Mouse (Mus musculus) embryonic facial prominence, embryonic 11.5 days (tissue): Measurements from ENCODE around the gene Hsp90ab1. TPM values are rescaled to one million over a fixed set of nuclear protein-coding genes. Genes with fewer than 3 reads are reported as not detected.

Experiments used
- ATAC-seq: fragments of 200-750 bp; cut with Nextera tagmentation; replicated peaks from 2 replicates; pipeline ENCODE4 v1.8.0; 2017; ENCODE audit warnings: low read depth; ENCODE audit not compliant: insufficient number of reproducible peaks, low FRiP score, low TSS enrichment
- DNase-seq: peaks from one replicate; pipeline ENCODE4 v3.0.0-alpha.2; 2015; ENCODE audit warnings: low spot score
- H3K27ac ChIP-seq: fragments of 300-500 bp; sonication (generic); replicated peaks from 2 replicates; pipeline ENCODE4 v1.5.1; 2014; ENCODE audit warnings: mild to moderate bottlenecking, low read depth, low read length, control low read depth
- H3K27me3 ChIP-seq: fragments of 300-500 bp; sonication (generic); 2 replicates; pipeline ENCODE4 v1.6.1; 2014; ENCODE audit warnings: mild to moderate bottlenecking, low read length, moderate library complexity, mixed read lengths; ENCODE audit not compliant: control insufficient read depth, insufficient read depth
- H3K36me3 ChIP-seq: fragments of 300-500 bp; sonication (generic); replicated peaks from 2 replicates; pipeline ENCODE4 v1.6.1; 2014; ENCODE audit warnings: low read depth, mild to moderate bottlenecking, low read length, moderate library complexity, mixed read lengths; ENCODE audit not compliant: control insufficient read depth, insufficient read depth
- H3K4me1 ChIP-seq: fragments of 300-500 bp; sonication (generic); 2 replicates; pipeline ENCODE4 v1.6.1; 2014; ENCODE audit warnings: low read length, mixed read lengths; ENCODE audit not compliant: control insufficient read depth, insufficient read depth
- H3K4me2 ChIP-seq: fragments of 300-500 bp; sonication (generic); 2 replicates; pipeline ENCODE4 v1.6.1; 2014; ENCODE audit warnings: low read depth, mild to moderate bottlenecking, control low read depth, low read length, moderate library complexity
- H3K4me3 ChIP-seq: fragments of 300-500 bp; sonication (generic); 2 replicates; pipeline ENCODE4 v1.5.1; 2014; ENCODE audit warnings: low read depth, low read length, control low read depth
- H3K9ac ChIP-seq: fragments of 300-500 bp; sonication (generic); replicated peaks from 2 replicates; pipeline ENCODE4 v1.6.1; 2014; ENCODE audit warnings: mild to moderate bottlenecking, control low read depth, low read length
- H3K9me3 ChIP-seq: fragments of 300-500 bp; sonication (generic); replicated peaks from 2 replicates; pipeline ENCODE4 v1.6.1; 2016; ENCODE audit warnings: mild to moderate bottlenecking, low read length, inconsistent platforms, mixed read lengths; ENCODE audit not compliant: control insufficient read depth
- WGBS: fragments of 180-500 bp; shearing (Covaris S2); extraction: QIAGEN DNeasy Blood & Tissue Kit; methylation state at CpG from one replicate; pipeline ENCODE4 v1.1.7; 2014; 5-methylcytosine and 5-hydroxymethylcytosine counted together
- polyA plus RNA-seq: library from polyadenylated mRNA; unstranded; fragments of >200 nt; fragmentation: Nextera tagmentation; extraction: Ambion mirVana; gene quantifications from 2 replicates; pipeline ENCODE4 v1.2.1, GENCODE M21; 2014

Hsp90ab1 gene
- polyA plus RNA-seq, 1 experiment from 2014 or later: 1,660 TPM

DNA sequence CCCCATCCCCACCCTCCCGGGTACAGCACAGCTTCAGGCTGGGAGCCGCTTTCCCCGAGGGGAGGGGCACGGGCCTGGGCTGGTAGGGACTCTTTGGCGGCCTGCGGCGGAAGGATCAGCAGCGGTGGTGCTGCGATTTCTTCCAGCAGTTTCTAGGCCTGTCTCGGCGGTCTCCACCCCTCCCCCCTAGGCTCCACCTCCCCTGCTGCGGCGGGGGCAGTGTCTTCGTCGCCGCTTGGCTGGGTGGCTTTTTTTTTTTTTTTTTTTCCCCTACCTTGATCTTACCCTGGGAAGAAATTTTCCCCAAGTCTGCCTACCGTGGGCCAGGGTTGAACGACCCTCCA, 681 bp upstream of the Hsp90ab1 start:
- under 1% methylated on average over 18 of the region's 18 CpGs for WGBS
- Histone ChIP-seq H3K4me2 (peak overlapping the region; percentile 83), H3K9ac (peak overlapping the region; percentile 98), H3K4me3 (peak overlapping the region; percentile 100), H3K4me1 (no peaks in the 10 kb centered on the region; the same call in none of the 2 replicates), H3K9me3 (no peaks in the 10 kb centered on the region), H3K27ac (peak overlapping the region; percentile 94), H3K36me3 (peaks cover 24% of the 10 kb centered on the region), H3K27me3 (no peaks in the 10 kb centered on the region)
- peak; percentile 96 for DNase-seq
- ATAC-seq: peak; percentile 64

DNA sequence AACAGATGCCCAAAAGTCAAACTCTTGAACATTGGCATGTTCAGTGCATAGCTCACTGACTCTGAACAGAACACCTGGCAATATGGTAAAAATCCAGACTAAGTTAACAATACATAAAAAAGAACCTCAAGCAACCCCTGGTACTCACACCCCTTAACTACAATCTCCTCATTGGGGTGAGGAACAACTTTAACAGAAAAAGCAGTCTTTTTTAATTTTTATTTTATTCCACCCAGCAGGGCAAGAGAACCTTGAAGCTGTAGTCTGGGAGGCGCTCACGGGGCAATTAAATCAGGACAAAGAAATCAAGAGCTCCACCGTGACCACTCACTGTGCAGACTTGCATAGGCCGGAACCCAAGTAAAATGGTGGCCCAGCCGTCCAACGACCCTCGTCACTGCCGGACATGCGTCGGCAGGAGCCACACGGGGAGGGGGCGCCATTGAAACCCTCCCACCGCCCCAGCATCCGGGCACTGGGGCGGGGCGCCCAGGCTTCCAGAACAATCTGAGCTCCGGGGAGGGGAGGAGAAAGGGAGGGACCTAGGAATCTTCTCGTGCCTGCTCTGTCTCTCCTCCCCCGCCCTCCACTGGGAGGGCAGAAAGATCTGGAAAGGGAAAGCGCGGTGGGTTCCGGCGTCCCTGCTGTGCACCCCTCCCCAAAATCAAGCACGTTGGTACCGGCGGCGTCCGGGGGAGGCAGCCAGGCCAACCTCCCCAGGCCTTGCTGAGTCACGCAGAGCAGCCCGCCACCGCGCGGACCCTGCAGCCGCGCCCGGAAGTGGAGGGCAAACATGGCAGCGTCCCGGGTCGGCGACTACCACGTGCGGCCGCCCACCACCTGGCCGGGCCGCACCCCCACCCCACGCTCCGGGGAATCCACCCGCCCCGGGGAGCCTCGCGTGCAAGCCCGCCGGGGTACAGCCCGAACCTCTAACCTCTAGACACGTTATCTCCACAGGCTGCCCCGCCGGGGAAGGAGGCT, 676 bp downstream of the Hsp90ab1 start:
- Histone ChIP-seq H3K4me3 (peak overlapping the region; percentile 100), H3K36me3 (peaks cover 24% of the 10 kb centered on the region), H3K4me1 (no peaks in the 10 kb centered on the region; the same call in none of the 2 replicates), H3K9me3 (no peaks in the 10 kb centered on the region), H3K9ac (peak overlapping the region; percentile 98), H3K27ac (peak overlapping the region; percentile 94), H3K4me2 (peak overlapping the region; percentile 83), H3K27me3 (no peaks in the 10 kb centered on the region)
- WGBS: under 1% methylated on average over 55 of the region's 57 CpGs
- ATAC-seq: peak; percentile 41
- peak; percentile 91 for DNase-seq

DNA sequence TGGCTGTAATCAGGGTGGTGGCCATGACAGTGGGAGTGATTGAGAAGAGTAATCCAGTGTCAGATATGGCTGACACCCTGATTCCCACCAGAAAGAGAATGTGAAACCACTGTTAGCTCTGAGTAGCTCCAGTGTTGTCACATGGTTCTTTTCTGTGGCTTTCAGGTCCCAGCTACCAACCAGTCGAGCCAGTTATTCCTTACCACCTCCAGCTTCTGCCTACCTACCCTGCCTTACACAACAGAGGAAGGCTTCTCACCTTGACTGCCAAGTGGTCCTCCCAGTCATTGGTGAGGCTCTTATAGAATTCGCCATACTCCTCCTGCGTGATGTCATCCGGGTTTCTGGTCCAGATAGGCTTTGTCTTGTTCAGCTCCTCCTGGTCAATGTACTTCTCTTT, 3.1 kb downstream of the Hsp90ab1 start:
- H3K36me3 ChIP-seq: peaks cover 29% of the 10 kb centered on the region
- WGBS: 85% methylated on average over 4 of the region's 4 CpGs
- no peak overlapping the region for H3K4me2 ChIP-seq
- no peaks in the 10 kb centered on the region for H3K27me3 ChIP-seq
- peaks cover 4% of the 10 kb centered on the region for H3K4me1 ChIP-seq
- ATAC-seq (no peak), DNase-seq (no peak)
- no peak overlapping the region for H3K9ac ChIP-seq
- H3K27ac ChIP-seq: no peak overlapping the region
- H3K4me3 ChIP-seq: no peak overlapping the region
- H3K9me3 ChIP-seq: no peaks in the 10 kb centered on the region

DNA sequence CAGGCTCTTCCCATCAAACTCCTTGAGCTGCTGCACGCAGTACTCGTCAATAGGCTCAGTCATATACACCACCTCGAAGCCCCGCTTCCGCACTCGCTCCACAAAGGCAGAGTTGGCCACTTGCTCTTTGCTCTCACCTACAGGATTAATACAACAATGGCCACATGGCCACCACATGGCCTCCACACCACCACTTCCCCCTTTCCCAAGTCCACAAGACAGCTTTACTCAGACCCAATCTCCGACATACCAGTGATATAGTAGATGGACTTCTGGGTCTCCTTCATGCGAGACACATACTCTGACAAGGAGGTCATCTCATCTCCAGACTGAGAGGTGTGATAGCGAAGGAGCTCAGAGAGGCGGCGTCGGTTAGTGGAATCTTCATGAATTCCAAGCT, 4.1 kb downstream of the Hsp90ab1 start:
- Histone ChIP-seq H3K9me3 (no peaks in the 10 kb centered on the region), H3K4me1 (peaks cover 7% of the 10 kb centered on the region), H3K9ac (no peak overlapping the region), H3K4me3 (no peak overlapping the region), H3K27me3 (no peaks in the 10 kb centered on the region), H3K36me3 (peaks cover 29% of the 10 kb centered on the region), H3K4me2 (no peak overlapping the region), H3K27ac (no peak overlapping the region)
- 87% methylated on average over 12 of the region's 12 CpGs for WGBS
- no peak for ATAC-seq
- DNase-seq: no peak

DNA sequence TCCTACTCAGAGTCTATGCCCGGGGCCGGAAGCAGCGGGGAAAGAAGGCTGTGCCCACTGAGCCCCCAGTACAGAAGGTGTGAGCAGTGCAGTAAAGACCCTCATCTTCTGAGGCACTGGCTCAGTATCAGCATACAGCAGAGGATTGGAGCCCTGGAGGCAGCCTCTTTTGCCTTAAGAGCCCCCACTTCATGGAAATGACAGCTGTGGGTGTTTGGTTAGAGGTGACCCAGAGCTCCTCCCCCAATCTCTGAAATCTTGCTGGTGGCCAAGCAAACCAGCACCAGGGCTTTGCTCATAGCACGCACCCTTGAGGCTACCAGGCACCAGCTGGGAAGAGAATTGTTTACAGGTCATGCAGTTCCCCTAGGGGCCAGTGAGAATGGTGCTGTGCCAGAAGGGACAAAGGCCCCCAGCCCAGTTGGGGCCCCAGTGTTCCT, 5.9 kb downstream of the Hsp90ab1 start:
- Histone ChIP-seq H3K4me2 (no peak overlapping the region), H3K9ac (no peak overlapping the region), H3K4me1 (peaks cover 7% of the 10 kb centered on the region), H3K9me3 (no peaks in the 10 kb centered on the region), H3K4me3 (peak overlapping the region; percentile 5; the same call in 1 of the 2 replicates), H3K36me3 (peaks cover 29% of the 10 kb centered on the region), H3K27ac (no peak overlapping the region), H3K27me3 (no peaks in the 10 kb centered on the region)
- DNase-seq (peak; percentile 33), ATAC-seq (no peak)
- WGBS: 32% methylated on average over 4 of the region's 4 CpGs

DNA sequence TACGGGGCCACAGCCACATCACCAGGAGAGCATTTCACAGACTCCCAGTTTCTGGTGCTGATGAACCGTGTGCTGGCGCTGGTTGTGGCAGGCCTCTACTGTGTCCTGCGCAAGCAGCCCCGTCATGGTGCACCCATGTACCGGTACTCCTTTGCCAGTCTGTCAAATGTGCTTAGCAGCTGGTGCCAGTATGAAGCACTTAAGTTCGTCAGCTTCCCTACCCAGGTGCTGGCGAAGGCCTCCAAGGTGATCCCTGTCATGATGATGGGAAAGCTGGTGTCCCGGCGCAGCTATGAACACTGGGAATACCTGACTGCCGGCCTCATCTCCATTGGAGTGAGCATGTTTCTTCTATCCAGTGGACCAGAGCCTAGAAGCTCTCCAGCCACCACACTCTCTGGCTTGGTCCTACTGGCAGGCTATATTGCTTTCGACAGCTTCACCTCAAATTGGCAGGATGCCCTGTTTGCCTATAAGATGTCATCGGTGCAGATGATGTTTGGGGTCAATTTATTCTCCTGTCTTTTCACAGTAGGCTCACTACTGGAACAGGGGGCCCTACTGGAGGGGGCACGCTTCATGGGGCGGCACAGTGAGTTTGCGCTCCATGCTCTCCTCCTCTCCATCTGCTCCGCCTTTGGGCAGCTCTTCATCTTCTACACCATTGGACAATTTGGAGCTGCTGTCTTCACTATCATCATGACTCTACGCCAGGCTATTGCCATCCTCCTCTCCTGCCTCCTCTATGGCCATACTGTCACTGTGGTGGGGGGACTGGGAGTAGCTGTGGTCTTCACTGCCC, 6.5 kb downstream of the Hsp90ab1 start:
- Histone ChIP-seq H3K4me1 (peaks cover 7% of the 10 kb centered on the region), H3K9ac (no peak overlapping the region), H3K27ac (no peak overlapping the region), H3K27me3 (no peaks in the 10 kb centered on the region), H3K4me3 (peak overlapping the region; percentile 5; the same call in 1 of the 2 replicates), H3K4me2 (no peak overlapping the region), H3K36me3 (peaks cover 29% of the 10 kb centered on the region), H3K9me3 (no peaks in the 10 kb centered on the region)
- 72% methylated on average over 18 of the region's 18 CpGs for WGBS
- no peak for ATAC-seq
- no peak for DNase-seq

DNA sequence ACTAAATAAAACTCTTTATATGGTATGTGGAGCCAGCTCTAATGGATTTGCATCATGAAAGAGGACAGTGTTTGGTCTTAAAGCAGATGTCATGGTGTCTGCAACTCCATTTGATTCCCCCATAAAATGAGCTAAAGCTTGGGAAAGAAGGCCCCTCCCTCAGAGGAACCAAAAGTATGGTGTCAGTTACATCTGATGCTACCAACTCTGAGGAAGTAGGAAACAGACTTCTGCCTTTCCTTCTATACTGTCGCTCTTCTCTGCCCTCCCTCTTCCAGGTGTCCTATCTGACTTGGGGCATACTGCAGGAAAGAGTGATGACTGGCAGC, 7.1 kb downstream of the Hsp90ab1 start:
- Histone ChIP-seq H3K4me2 (no peak overlapping the region), H3K27ac (no peak overlapping the region), H3K4me1 (peaks cover 7% of the 10 kb centered on the region), H3K9me3 (no peaks in the 10 kb centered on the region), H3K27me3 (no peaks in the 10 kb centered on the region), H3K9ac (no peak overlapping the region), H3K4me3 (no peak overlapping the region), H3K36me3 (peaks cover 26% of the 10 kb centered on the region)
- DNase-seq (no peak), ATAC-seq (no peak)
- 72% methylated on average over 1 of the region's 1 CpGs for WGBS
